Mouse (Mus musculus) ES-Bruce4 (cell line): ENCODE data around the gene Clba1. TPM values are rescaled to one million over a fixed set of nuclear protein-coding genes. Genes with fewer than 3 reads are reported as not detected.

Experiments used
- H3K27ac ChIP-seq: 2 replicates; pipeline ENCODE4 v1.5.1; 2012; ENCODE audit warnings: low read length, inconsistent platforms; ENCODE audit not compliant: insufficient read depth
- H3K27me3 ChIP-seq: 2 replicates; pipeline ENCODE4 v1.6.1; 2012; ENCODE audit warnings: mild to moderate bottlenecking, low read length, inconsistent platforms; ENCODE audit not compliant: control insufficient read depth, poor library complexity, insufficient read depth, severe bottlenecking
- H3K36me3 ChIP-seq: 2 replicates; pipeline ENCODE4 v1.6.1; 2012; ENCODE audit warnings: inconsistent platforms, mild to moderate bottlenecking, low read length, moderate library complexity; ENCODE audit not compliant: control insufficient read depth, poor library complexity, insufficient read depth, severe bottlenecking
- H3K4me1 ChIP-seq: one replicate; pipeline ENCODE4 v1.8.1; 2011; ENCODE audit warnings: low read length; ENCODE audit not compliant: control insufficient read depth, insufficient read depth
- H3K4me3 ChIP-seq: 2 replicates; pipeline ENCODE4 v1.5.1; 2011; ENCODE audit warnings: low read depth, mild to moderate bottlenecking, low read length
- H3K9ac ChIP-seq: 2 replicates; pipeline ENCODE4 v1.6.1; 2012; ENCODE audit warnings: low read depth, mild to moderate bottlenecking, inconsistent platforms; ENCODE audit not compliant: poor library complexity, severe bottlenecking
- H3K9me3 ChIP-seq: replicated peaks from 2 replicates; pipeline ENCODE4 v1.6.1; 2012; ENCODE audit warnings: mild to moderate bottlenecking, low read length, inconsistent platforms; ENCODE audit not compliant: control insufficient read depth, poor library complexity, insufficient read depth, severe bottlenecking
- CTCF ChIP-seq: IDR thresholded peaks from one replicate; pipeline ENCODE4 v1.8.1; 2011; ENCODE audit warnings: low read depth, low read length
- EP300 ChIP-seq: IDR thresholded peaks from 2 replicates; pipeline ENCODE4 v1.6.1; 2011; ENCODE audit warnings: low read depth, low read length; ENCODE audit not compliant: insufficient read depth
- POLR2A ChIP-seq: IDR thresholded peaks from one replicate; pipeline ENCODE4 v1.8.1; 2011; ENCODE audit warnings: low read length; ENCODE audit not compliant: insufficient read depth
- polyA plus RNA-seq: library from polyadenylated mRNA; stranded (reverse); fragments of >200 nt; gene quantifications from 2 replicates; pipeline ENCODE4 v1.2.4, GENCODE M21; 2011; ENCODE audit warnings: low read depth; ENCODE audit not compliant: missing spikeins, insufficient read depth, insufficient read length

The Clba1 gene
- polyA plus RNA-seq, 1 experiment, result 7.6 TPM

DNA sequence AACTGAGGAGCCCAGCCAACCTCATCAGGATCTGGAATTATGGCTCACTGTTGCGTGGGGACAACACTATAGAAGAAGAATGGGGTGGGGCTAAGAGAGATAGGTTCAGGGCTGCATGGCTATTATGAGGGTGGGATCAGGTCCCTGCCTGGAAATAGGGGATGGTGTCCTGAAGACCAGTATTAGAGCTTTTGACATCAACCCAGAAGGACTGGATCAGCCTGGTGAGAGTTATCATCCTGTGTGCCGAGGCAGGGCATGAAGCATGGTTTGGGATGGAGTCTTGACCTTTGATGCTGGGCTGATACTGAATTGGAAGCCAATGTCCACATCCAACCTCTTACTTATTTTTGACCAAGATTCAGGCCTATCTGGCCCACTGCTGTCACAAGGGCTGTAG, 39.0 kb upstream of the Clba1 start:
- no peak overlapping the region for H3K4me3 ChIP-seq

DNA sequence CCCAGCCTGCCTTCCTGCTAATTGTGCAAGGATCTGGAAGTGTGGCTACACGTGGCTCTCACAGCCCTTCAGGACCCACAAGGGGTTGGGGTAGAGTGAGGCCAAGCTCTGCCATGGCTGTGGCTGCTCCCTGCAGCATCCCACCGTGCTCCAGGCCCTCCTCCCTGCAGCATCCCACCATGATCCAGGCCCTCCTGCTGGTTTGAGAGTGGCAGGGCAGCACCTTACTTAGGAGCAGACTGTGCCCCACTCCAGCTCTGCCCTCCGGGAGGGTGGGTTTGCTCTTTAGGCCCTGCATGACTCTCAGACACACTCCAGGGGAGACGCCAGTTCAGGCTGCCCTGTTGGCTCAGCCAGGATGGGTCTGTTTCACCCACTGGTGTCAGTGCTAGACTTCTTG, 38.3 kb upstream of the Clba1 start:
- H3K9me3 ChIP-seq, result no peaks in the 10 kb centered on the region
- no peaks in the 10 kb centered on the region for H3K36me3 ChIP-seq
- no peak overlapping the region for H3K9ac ChIP-seq
- TF ChIP-seq POLR2A, result no peak
- TF ChIP-seq EP300, result no peak
- no peak for TF ChIP-seq CTCF
- H3K4me1 ChIP-seq, result no peaks in the 10 kb centered on the region
- H3K4me3 ChIP-seq, result no peak overlapping the region
- H3K27me3 ChIP-seq, result no peaks in the 10 kb centered on the region
- no peak overlapping the region for H3K27ac ChIP-seq

More for the DNA sequence above, 39.0 kb upstream of the Clba1 start:
- Histone ChIP-seq H3K9ac (no peak overlapping the region), H3K27me3 (no peaks in the 10 kb centered on the region), H3K9me3 (no peaks in the 10 kb centered on the region), H3K36me3 (no peaks in the 10 kb centered on the region), H3K27ac (no peak overlapping the region), H3K4me1 (no peaks in the 10 kb centered on the region)
- no peak for TF ChIP-seq POLR2A
- no peak for TF ChIP-seq EP300
- TF ChIP-seq CTCF, result no peak

DNA sequence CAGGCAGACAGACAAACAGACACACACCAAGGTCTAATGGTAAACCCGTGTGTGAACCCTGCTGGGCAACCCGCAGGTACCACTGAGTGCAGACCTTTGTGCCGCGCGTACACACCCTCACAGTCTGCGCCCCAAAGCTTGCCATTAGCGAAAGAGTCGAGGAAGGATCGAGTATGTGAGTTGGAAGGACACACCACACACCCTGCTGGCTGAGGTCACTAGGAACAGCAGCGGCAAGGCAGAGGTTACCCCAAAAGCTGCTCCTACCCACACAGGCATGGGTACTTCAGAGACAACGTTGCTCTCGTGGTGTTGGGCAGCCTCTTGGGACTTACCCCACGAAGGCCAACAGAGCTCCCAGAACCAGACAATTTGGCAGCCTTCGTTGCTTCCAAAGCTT, 36.4 kb upstream of the Clba1 start:
- TF ChIP-seq EP300 (no peak), POLR2A (no peak), CTCF (no peak)
- Histone ChIP-seq H3K9ac (no peak overlapping the region), H3K9me3 (no peaks in the 10 kb centered on the region), H3K4me3 (no peak overlapping the region), H3K27ac (no peak overlapping the region), H3K36me3 (no peaks in the 10 kb centered on the region), H3K4me1 (no peaks in the 10 kb centered on the region), H3K27me3 (no peaks in the 10 kb centered on the region)

DNA sequence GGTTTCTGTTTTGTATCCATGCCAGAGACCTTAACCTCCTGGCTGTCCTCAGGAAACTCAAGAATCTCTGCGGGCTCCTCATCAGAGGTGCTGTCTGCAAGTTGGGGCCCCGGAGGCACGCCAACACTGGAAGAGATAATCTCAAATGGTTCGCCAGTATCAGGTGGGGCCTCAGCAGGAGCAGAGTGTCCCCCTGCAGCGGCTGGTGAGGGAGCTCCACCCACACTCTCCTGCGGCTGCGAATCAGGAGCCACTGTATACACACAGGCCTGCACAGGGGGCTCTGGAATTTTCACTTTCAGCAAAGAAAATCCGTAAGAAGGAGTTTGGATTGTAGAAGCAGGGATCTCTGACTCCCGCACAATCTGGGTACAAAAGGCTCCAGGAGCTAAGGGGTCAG, 35.4 kb upstream of the Clba1 start:
- Histone ChIP-seq H3K4me1 (no peaks in the 10 kb centered on the region), H3K4me3 (no peak overlapping the region), H3K9me3 (no peaks in the 10 kb centered on the region), H3K27ac (no peak overlapping the region), H3K9ac (no peak overlapping the region), H3K36me3 (no peaks in the 10 kb centered on the region), H3K27me3 (no peaks in the 10 kb centered on the region)
- TF ChIP-seq CTCF, result no peak
- no peak for TF ChIP-seq EP300
- TF ChIP-seq POLR2A, result no peak

DNA sequence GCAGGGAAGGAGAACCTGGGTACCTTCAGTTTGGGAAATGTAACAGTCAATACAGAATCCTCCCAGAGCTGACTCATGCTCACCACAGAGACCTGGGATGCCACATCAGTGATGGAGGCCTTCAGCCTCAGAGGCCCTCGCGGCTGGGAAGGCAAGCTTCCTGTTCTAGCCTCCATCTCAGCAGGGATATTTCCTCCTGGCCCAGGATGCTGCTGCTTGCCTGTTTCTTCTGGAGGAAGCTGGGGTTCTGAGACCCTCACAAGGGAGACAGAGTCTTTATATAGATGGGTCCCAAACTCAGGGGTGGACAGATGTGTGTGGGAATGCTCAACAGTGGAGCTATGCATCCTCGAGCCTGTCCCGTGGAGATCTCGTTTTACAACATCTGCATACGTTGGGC, 34.7 kb upstream of the Clba1 start:
- H3K9me3 ChIP-seq, result no peaks in the 10 kb centered on the region
- no peaks in the 10 kb centered on the region for H3K27me3 ChIP-seq
- H3K4me3 ChIP-seq, result no peak overlapping the region
- H3K9ac ChIP-seq, result no peak overlapping the region
- no peaks in the 10 kb centered on the region for H3K36me3 ChIP-seq
- no peak overlapping the region for H3K27ac ChIP-seq
- H3K4me1 ChIP-seq, result no peaks in the 10 kb centered on the region
- TF ChIP-seq POLR2A (no peak), CTCF (no peak), EP300 (no peak)

DNA sequence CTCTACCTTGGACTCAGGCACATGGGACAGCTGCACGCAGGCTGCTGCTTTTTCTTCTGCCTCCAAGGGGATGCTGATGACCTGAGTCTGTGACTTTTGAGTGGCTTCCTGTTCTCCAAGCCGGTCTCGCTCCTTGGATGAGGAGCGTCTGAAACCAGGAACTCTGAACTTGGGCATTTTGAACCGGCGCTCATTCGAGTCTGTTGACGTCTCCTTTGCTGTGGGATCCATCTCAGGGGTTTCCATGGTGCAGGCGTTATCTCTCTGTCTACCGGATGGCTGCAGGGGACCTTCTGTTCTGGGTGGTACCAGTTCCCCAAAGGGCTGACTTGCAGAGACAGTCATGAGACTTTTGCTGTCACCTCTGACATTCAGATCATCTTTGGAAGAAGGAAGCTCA, 34.3 kb upstream of the Clba1 start:
- Histone ChIP-seq H3K27me3 (no peaks in the 10 kb centered on the region), H3K4me3 (no peak overlapping the region), H3K4me1 (no peaks in the 10 kb centered on the region), H3K27ac (no peak overlapping the region), H3K36me3 (no peaks in the 10 kb centered on the region), H3K9me3 (no peaks in the 10 kb centered on the region), H3K9ac (no peak overlapping the region)
- TF ChIP-seq POLR2A (no peak), EP300 (no peak), CTCF (no peak)
